Mouse (Mus musculus): Measurements from ENCODE around the gene Lrrc23. TPM values are rescaled to one million over a fixed set of nuclear protein-coding genes. Genes with fewer than 3 reads are reported as not detected.

Lrrc23 gene
- polyA plus RNA-seq, 1 experiment from 2014 or later = 6.4 TPM

DNA sequence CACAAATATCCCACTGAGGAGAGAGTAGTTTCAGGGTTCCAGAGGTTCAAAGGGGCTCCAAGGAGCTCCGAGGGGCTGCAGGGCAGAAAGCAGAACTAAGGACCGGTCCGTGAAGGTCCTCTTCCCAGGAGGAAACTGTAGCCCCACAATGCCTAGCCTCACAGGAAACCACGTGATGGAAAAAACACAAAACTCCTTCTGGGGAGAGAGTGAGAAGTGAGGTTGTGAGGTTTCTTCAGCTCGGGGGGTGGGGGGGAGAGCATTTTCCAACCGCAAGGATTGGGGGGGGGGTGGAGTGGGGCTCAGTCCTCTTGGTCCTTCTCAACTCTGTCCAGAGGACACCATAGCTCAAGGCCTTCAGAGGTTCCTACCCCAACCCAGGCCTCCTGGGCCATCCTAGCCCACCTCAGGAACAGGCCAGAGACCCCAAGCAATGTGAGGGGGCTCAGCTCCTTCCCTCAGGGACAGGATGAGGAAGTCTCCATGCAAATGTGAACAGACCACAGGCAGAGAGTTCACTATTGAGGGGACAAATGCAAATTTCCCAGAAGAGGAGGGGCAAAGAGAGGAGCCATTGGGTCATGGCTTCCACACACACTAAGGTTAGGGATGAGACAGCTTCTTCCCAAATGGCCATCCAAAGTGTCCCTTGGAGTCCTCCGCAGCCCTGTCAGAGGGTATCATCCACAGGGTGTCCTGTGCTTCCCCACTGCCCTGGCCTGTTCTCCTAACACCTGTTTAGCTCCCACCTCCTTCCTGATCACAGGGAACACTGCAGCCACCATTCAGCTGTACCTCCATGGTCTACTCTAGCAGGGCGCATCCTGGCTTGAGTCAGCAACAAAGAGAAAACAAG, 49.4 kb downstream of the Lrrc23 start:
- DNase-seq (ENCODE audit: low spot score) (no peak), ATAC-seq (ENCODE audit: low FRiP score) (no peak)
- H3K4me1 ChIP-seq (replicated peaks; ENCODE audit: control insufficient read depth, insufficient read depth, low read length) = no peaks in the 10 kb centered on the region
- no peak overlapping the region for H3K27ac ChIP-seq
- WGBS = 79% methylated on average over 8 of the region's 8 CpGs
- no peaks in the 10 kb centered on the region for H3K9me3 ChIP-seq (ENCODE audit: control insufficient read depth, low read length)
- no peak overlapping the region for H3K9ac ChIP-seq
- H3K27me3 ChIP-seq (ENCODE audit: control insufficient read depth, insufficient read depth, low read length) = no peaks in the 10 kb centered on the region
- H3K4me2 ChIP-seq (replicated peaks) = no peak overlapping the region
- no peaks in the 10 kb centered on the region for H3K36me3 ChIP-seq (replicated peaks; ENCODE audit: control insufficient read depth, insufficient read depth)
- no peak overlapping the region for H3K4me3 ChIP-seq (replicated peaks; ENCODE audit: low read length)

DNA sequence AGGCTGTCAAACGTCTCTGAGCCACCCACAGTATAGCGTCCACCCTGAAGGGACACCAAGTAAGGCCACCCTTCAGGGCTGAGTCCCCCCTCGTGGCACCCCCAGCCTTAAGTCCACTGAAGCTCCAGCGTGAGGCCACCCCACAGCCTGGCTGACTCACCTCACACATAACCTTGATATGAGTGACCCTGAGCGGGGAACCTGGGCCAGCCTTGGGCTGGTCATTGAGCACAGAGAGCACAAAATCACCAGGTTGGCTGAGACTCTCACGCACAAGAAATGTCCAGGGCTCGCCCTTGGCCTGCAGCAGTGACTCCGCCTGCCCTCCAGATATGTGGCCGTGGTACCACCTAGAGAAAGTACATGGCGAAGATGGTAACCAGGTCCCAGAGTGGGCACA, 50.9 kb downstream of the Lrrc23 start:
- H3K9me3 ChIP-seq (ENCODE audit: control insufficient read depth, low read length) = no peaks in the 10 kb centered on the region
- no peaks in the 10 kb centered on the region for H3K36me3 ChIP-seq (replicated peaks; ENCODE audit: control insufficient read depth, insufficient read depth)
- no peaks in the 10 kb centered on the region for H3K4me1 ChIP-seq (replicated peaks; ENCODE audit: control insufficient read depth, insufficient read depth, low read length)
- ATAC-seq (ENCODE audit: low FRiP score) (no peak), DNase-seq (ENCODE audit: low spot score) (no peak)
- H3K9ac ChIP-seq = no peak overlapping the region
- H3K4me2 ChIP-seq (replicated peaks) = no peak overlapping the region
- 90% methylated on average over 10 of the region's 10 CpGs for WGBS
- no peak overlapping the region for H3K4me3 ChIP-seq (replicated peaks; ENCODE audit: low read length)
- H3K27me3 ChIP-seq (ENCODE audit: control insufficient read depth, insufficient read depth, low read length) = no peaks in the 10 kb centered on the region
- no peak overlapping the region for H3K27ac ChIP-seq

DNA sequence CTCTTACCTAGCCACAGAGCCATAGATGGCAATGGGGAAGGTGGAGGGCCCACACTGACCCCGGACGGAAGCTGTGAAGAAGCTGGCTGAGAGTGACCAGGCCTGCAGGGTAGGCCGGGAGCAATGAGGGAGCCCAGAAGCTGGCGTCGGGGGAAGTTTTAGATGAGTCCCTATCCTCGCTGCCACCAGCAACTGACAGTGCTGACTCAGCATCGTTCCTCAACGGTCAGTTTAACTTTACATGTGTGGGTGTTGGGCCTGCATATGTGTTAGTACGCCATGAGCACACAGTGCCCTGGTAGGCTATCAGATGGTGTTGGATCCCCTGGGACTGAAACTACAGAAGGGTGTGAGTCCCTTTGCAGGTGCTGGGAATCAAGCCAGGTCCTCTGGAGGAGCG, 55.1 kb downstream of the Lrrc23 start:
- ATAC-seq (ENCODE audit: low FRiP score) (no peak), DNase-seq (ENCODE audit: low spot score) (no peak)
- Histone ChIP-seq H3K36me3 (replicated peaks; ENCODE audit: control insufficient read depth, insufficient read depth) (no peaks in the 10 kb centered on the region), H3K9ac (no peak overlapping the region), H3K27ac (no peak overlapping the region), H3K4me1 (replicated peaks; ENCODE audit: control insufficient read depth, insufficient read depth, low read length) (no peaks in the 10 kb centered on the region), H3K4me3 (replicated peaks; ENCODE audit: low read length) (no peak overlapping the region), H3K9me3 (ENCODE audit: control insufficient read depth, low read length) (no peaks in the 10 kb centered on the region), H3K27me3 (ENCODE audit: control insufficient read depth, insufficient read depth, low read length) (no peaks in the 10 kb centered on the region), H3K4me2 (replicated peaks) (no peak overlapping the region)
- 86% methylated on average over 10 of the region's 10 CpGs for WGBS

- no peak overlapping the region for H3K9ac ChIP-seq
- H3K4me3 ChIP-seq (replicated peaks; ENCODE audit: low read length) = no peak overlapping the region
- no peak for ATAC-seq (ENCODE audit: low FRiP score)
- no peaks in the 10 kb centered on the region for H3K4me1 ChIP-seq (replicated peaks; ENCODE audit: control insufficient read depth, insufficient read depth, low read length)
- H3K36me3 ChIP-seq (replicated peaks; ENCODE audit: control insufficient read depth, insufficient read depth) = no peaks in the 10 kb centered on the region
- H3K9me3 ChIP-seq (ENCODE audit: control insufficient read depth, low read length) = no peaks in the 10 kb centered on the region
- WGBS = 83% methylated on average over 8 of the region's 8 CpGs
- H3K4me2 ChIP-seq (replicated peaks) = no peak overlapping the region
- DNase-seq (ENCODE audit: low spot score) = no peak
- no peaks in the 10 kb centered on the region for H3K27me3 ChIP-seq (ENCODE audit: control insufficient read depth, insufficient read depth, low read length)
- no peak overlapping the region for H3K27ac ChIP-seq
Measured at GRCm38 (mm10) chr6:124723541-124723940, 56.0 kb downstream of the Lrrc23 start.

- Histone ChIP-seq H3K4me1 (replicated peaks; ENCODE audit: control insufficient read depth, insufficient read depth, low read length) (no peaks in the 10 kb centered on the region), H3K27me3 (ENCODE audit: control insufficient read depth, insufficient read depth, low read length) (no peaks in the 10 kb centered on the region), H3K9ac (no peak overlapping the region), H3K36me3 (replicated peaks; ENCODE audit: control insufficient read depth, insufficient read depth) (no peaks in the 10 kb centered on the region; the same call in 1 of the 2 replicates), H3K4me2 (replicated peaks) (no peak overlapping the region), H3K27ac (no peak overlapping the region), H3K9me3 (ENCODE audit: control insufficient read depth, low read length) (no peaks in the 10 kb centered on the region), H3K4me3 (replicated peaks; ENCODE audit: low read length) (no peak overlapping the region)
- WGBS = 90% methylated on average over 6 of the region's 6 CpGs
- no peak for DNase-seq (ENCODE audit: low spot score)
- no peak for ATAC-seq (ENCODE audit: low FRiP score)
Measured at GRCm38 (mm10) chr6:124722876-124723473, 56.6 kb downstream of the Lrrc23 start.

GRCm38 (mm10) chr6:124720904-124721303, 58.6 kb downstream of the Lrrc23 start:
- 67% methylated on average over 11 of the region's 11 CpGs for WGBS
- Histone ChIP-seq H3K4me3 (replicated peaks; ENCODE audit: low read length) (no peak overlapping the region), H3K9me3 (ENCODE audit: control insufficient read depth, low read length) (no peaks in the 10 kb centered on the region), H3K4me2 (replicated peaks) (no peak overlapping the region), H3K4me1 (replicated peaks; ENCODE audit: control insufficient read depth, insufficient read depth, low read length) (no peaks in the 10 kb centered on the region), H3K36me3 (replicated peaks; ENCODE audit: control insufficient read depth, insufficient read depth) (peaks cover 16% of the 10 kb centered on the region), H3K27ac (no peak overlapping the region), H3K9ac (no peak overlapping the region), H3K27me3 (ENCODE audit: control insufficient read depth, insufficient read depth, low read length) (no peaks in the 10 kb centered on the region)
- ATAC-seq (ENCODE audit: low FRiP score) = no peak
- DNase-seq (ENCODE audit: low spot score) = no peak

Other genes starting within 250 kb of the Lrrc23 start
- 0.59 and 0.77 TPM in 2 replicates for gene C1s1, start 237.4 kb downstream of the Lrrc23 start, polyA plus RNA-seq (2014; fragmentation: Nextera tagmentation; extraction: Ambion mirVana)
- gene C1rb, start 209.4 kb downstream of the Lrrc23 start, polyA plus RNA-seq (2014; fragmentation: Nextera tagmentation; extraction: Ambion mirVana) = not detected in 2 replicates
- gene C1s2, start 143.6 kb downstream of the Lrrc23 start, polyA plus RNA-seq (2014; fragmentation: Nextera tagmentation; extraction: Ambion mirVana) = 0.07 TPM in 1 of 2 replicates, not detected in the other
- gene Lpcat3, start 116.7 kb downstream of the Lrrc23 start, polyA plus RNA-seq (2014; fragmentation: Nextera tagmentation; extraction: Ambion mirVana) = 42.4 and 42.9 TPM in 2 replicates
- 91.4 and 94.1 TPM in 2 replicates for gene Emg1, start 67.5 kb downstream of the Lrrc23 start, polyA plus RNA-seq (2014; fragmentation: Nextera tagmentation; extraction: Ambion mirVana)
- 241 and 242 TPM in 2 replicates for gene Phb2, start 67.4 kb downstream of the Lrrc23 start, polyA plus RNA-seq (2014; fragmentation: Nextera tagmentation; extraction: Ambion mirVana)
- 3.5 and 4.3 TPM in 2 replicates for gene Ptpn6, start 41.0 kb downstream of the Lrrc23 start, polyA plus RNA-seq (2014; fragmentation: Nextera tagmentation; extraction: Ambion mirVana)
- 616 and 701 TPM in 2 replicates for gene Grcc10, start 38.4 kb downstream of the Lrrc23 start, polyA plus RNA-seq (2014; fragmentation: Nextera tagmentation; extraction: Ambion mirVana)
- gene Gm45234, start 23.7 kb downstream of the Lrrc23 start, polyA plus RNA-seq (2014; fragmentation: Nextera tagmentation; extraction: Ambion mirVana) = not detected in 2 replicates
- gene Atn1, start 23.2 kb downstream of the Lrrc23 start, polyA plus RNA-seq (2014; fragmentation: Nextera tagmentation; extraction: Ambion mirVana) = 25.9 and 26.0 TPM in 2 replicates
- gene Eno2, start 10.1 kb downstream of the Lrrc23 start, polyA plus RNA-seq (2014; fragmentation: Nextera tagmentation; extraction: Ambion mirVana) = 142 and 174 TPM in 2 replicates
- gene Spsb2, start 28.9 kb upstream of the Lrrc23 start, polyA plus RNA-seq (2014; fragmentation: Nextera tagmentation; extraction: Ambion mirVana) = 5.2 and 6.6 TPM in 2 replicates
- gene Tpi1, start 34.6 kb upstream of the Lrrc23 start, polyA plus RNA-seq (2014; fragmentation: Nextera tagmentation; extraction: Ambion mirVana) = 413 and 474 TPM in 2 replicates
- gene Usp5, start 49.8 kb upstream of the Lrrc23 start, polyA plus RNA-seq (2014; fragmentation: Nextera tagmentation; extraction: Ambion mirVana) = 180 and 182 TPM in 2 replicates
- gene Cdca3, start 49.8 kb upstream of the Lrrc23 start, polyA plus RNA-seq (2014; fragmentation: Nextera tagmentation; extraction: Ambion mirVana) = 29.3 and 36.2 TPM in 2 replicates
- gene Gnb3, start 60.5 kb upstream of the Lrrc23 start, polyA plus RNA-seq (2014; fragmentation: Nextera tagmentation; extraction: Ambion mirVana) = 0.21 and 1.2 TPM in 2 replicates
- 13.3 and 17.6 TPM in 2 replicates for gene P3h3, start 78.0 kb upstream of the Lrrc23 start, polyA plus RNA-seq (2014; fragmentation: Nextera tagmentation; extraction: Ambion mirVana)
- gene Gpr162, start 84.3 kb upstream of the Lrrc23 start, polyA plus RNA-seq (2014; fragmentation: Nextera tagmentation; extraction: Ambion mirVana) = 16.6 and 17.6 TPM in 2 replicates
- 0.27 and 0.35 TPM in 2 replicates for gene Cd4, start 108.5 kb upstream of the Lrrc23 start, polyA plus RNA-seq (2014; fragmentation: Nextera tagmentation; extraction: Ambion mirVana)
- 2.1 and 2.8 TPM in 2 replicates for gene Lag3, start 132.0 kb upstream of the Lrrc23 start, polyA plus RNA-seq (2014; fragmentation: Nextera tagmentation; extraction: Ambion mirVana)
- 674 and 707 TPM in 2 replicates for gene Ptms, start 140.4 kb upstream of the Lrrc23 start, polyA plus RNA-seq (2014; fragmentation: Nextera tagmentation; extraction: Ambion mirVana)
- 577 and 614 TPM in 2 replicates for gene Mlf2, start 151.7 kb upstream of the Lrrc23 start, polyA plus RNA-seq (2014; fragmentation: Nextera tagmentation; extraction: Ambion mirVana)
- gene Cops7a, start 185.8 kb upstream of the Lrrc23 start, polyA plus RNA-seq (2014; fragmentation: Nextera tagmentation; extraction: Ambion mirVana) = 92.4 and 93.1 TPM in 2 replicates
- 47.8 and 53.8 TPM in 2 replicates for gene Pianp, start 217.0 kb upstream of the Lrrc23 start, polyA plus RNA-seq (2014; fragmentation: Nextera tagmentation; extraction: Ambion mirVana)
- 12.0 and 14.6 TPM in 2 replicates for gene Zfp384, start 229.4 kb upstream of the Lrrc23 start, polyA plus RNA-seq (2014; fragmentation: Nextera tagmentation; extraction: Ambion mirVana)

All from hindbrain, embryonic 14.5 days (tissue).